Mouse (Mus musculus): ENCODE measurements around the gene Lin7a. TPM values are rescaled to one million over a fixed set of nuclear protein-coding genes. Genes with fewer than 3 reads are reported as not detected.

Gene Lin7a
- polyA plus RNA-seq, 1 experiment from 2014 or later, result 26.1 TPM

GRCm38 (mm10) chr10:107247001-107247670 lies 24.4 kb upstream of the Lin7a start:
- Histone ChIP-seq H3K36me3 (ENCODE audit: control insufficient read depth, insufficient read depth, low read length) (no peaks in the 10 kb centered on the region), H3K4me3 (ENCODE audit: low read depth, low read length) (no peak overlapping the region), H3K4me2 (ENCODE audit: low read depth) (no peak overlapping the region), H3K9ac (ENCODE audit: low read length) (no peak overlapping the region), H3K9me3 (ENCODE audit: control insufficient read depth, low read length) (no peaks in the 10 kb centered on the region), H3K27me3 (ENCODE audit: control insufficient read depth, insufficient read depth, low read length) (no peaks in the 10 kb centered on the region), H3K27ac (ENCODE audit: low read depth, low read length) (no peak overlapping the region), H3K4me1 (ENCODE audit: control insufficient read depth, insufficient read depth, low read length) (no peaks in the 10 kb centered on the region)
- DNase-seq (ENCODE audit: low spot score), result no peak
- ATAC-seq (ENCODE audit: insufficient read depth, low FRiP score, low TSS enrichment), result no peak
- WGBS, result 84% methylated on average over 6 of the region's 6 CpGs

- H3K9ac ChIP-seq (ENCODE audit: low read length), result no peak overlapping the region
- no peaks in the 10 kb centered on the region for H3K9me3 ChIP-seq (ENCODE audit: control insufficient read depth, low read length)
- H3K4me2 ChIP-seq (ENCODE audit: low read depth), result no peak overlapping the region
- H3K27ac ChIP-seq (ENCODE audit: low read depth, low read length), result no peak overlapping the region
- no peaks in the 10 kb centered on the region for H3K27me3 ChIP-seq (ENCODE audit: control insufficient read depth, insufficient read depth, low read length)
- no peak for DNase-seq (ENCODE audit: low spot score)
- H3K36me3 ChIP-seq (ENCODE audit: control insufficient read depth, insufficient read depth, low read length), result no peaks in the 10 kb centered on the region
- no peak overlapping the region for H3K4me3 ChIP-seq (ENCODE audit: low read depth, low read length)
- no peaks in the 10 kb centered on the region for H3K4me1 ChIP-seq (ENCODE audit: control insufficient read depth, insufficient read depth, low read length)
- ATAC-seq (ENCODE audit: insufficient read depth, low FRiP score, low TSS enrichment), result no peak
- WGBS, result 91% methylated on average over 8 of the region's 8 CpGs
Measured at GRCm38 (mm10) chr10:107248481-107248880, 23.0 kb upstream of the Lin7a start.

GRCm38 (mm10) chr10:107249056-107249455 lies 22.4 kb upstream of the Lin7a start:
- H3K9me3 ChIP-seq (ENCODE audit: control insufficient read depth, low read length), result no peaks in the 10 kb centered on the region
- H3K9ac ChIP-seq (ENCODE audit: low read length), result no peak overlapping the region
- no peak overlapping the region for H3K27ac ChIP-seq (ENCODE audit: low read depth, low read length)
- H3K4me3 ChIP-seq (ENCODE audit: low read depth, low read length), result no peak overlapping the region
- WGBS, result 93% methylated on average over 7 of the region's 7 CpGs
- ATAC-seq (ENCODE audit: insufficient read depth, low FRiP score, low TSS enrichment), result no peak
- no peak overlapping the region for H3K4me2 ChIP-seq (ENCODE audit: low read depth)
- no peak for DNase-seq (ENCODE audit: low spot score)
- no peaks in the 10 kb centered on the region for H3K36me3 ChIP-seq (ENCODE audit: control insufficient read depth, insufficient read depth, low read length)
- H3K27me3 ChIP-seq (ENCODE audit: control insufficient read depth, insufficient read depth, low read length), result no peaks in the 10 kb centered on the region
- H3K4me1 ChIP-seq (ENCODE audit: control insufficient read depth, insufficient read depth, low read length), result no peaks in the 10 kb centered on the region

- no peak overlapping the region for H3K4me3 ChIP-seq (ENCODE audit: low read depth, low read length)
- H3K36me3 ChIP-seq (ENCODE audit: control insufficient read depth, insufficient read depth, low read length), result no peaks in the 10 kb centered on the region
- DNase-seq (ENCODE audit: low spot score), result no peak
- WGBS, result 77% methylated on average over 5 of the region's 5 CpGs
- no peak overlapping the region for H3K4me2 ChIP-seq (ENCODE audit: low read depth)
- H3K27me3 ChIP-seq (ENCODE audit: control insufficient read depth, insufficient read depth, low read length), result no peaks in the 10 kb centered on the region
- H3K9me3 ChIP-seq (ENCODE audit: control insufficient read depth, low read length), result no peaks in the 10 kb centered on the region
- no peak for ATAC-seq (ENCODE audit: insufficient read depth, low FRiP score, low TSS enrichment)
- no peak overlapping the region for H3K9ac ChIP-seq (ENCODE audit: low read length)
- no peaks in the 10 kb centered on the region for H3K4me1 ChIP-seq (ENCODE audit: control insufficient read depth, insufficient read depth, low read length)
- H3K27ac ChIP-seq (ENCODE audit: low read depth, low read length), result no peak overlapping the region
Measured at GRCm38 (mm10) chr10:107249606-107250186, 21.8 kb upstream of the Lin7a start.

- Histone ChIP-seq H3K27ac (ENCODE audit: low read depth, low read length) (no peak overlapping the region), H3K9me3 (ENCODE audit: control insufficient read depth, low read length) (no peaks in the 10 kb centered on the region), H3K4me2 (ENCODE audit: low read depth) (no peak overlapping the region), H3K27me3 (ENCODE audit: control insufficient read depth, insufficient read depth, low read length) (no peaks in the 10 kb centered on the region), H3K9ac (ENCODE audit: low read length) (no peak overlapping the region), H3K4me1 (ENCODE audit: control insufficient read depth, insufficient read depth, low read length) (no peaks in the 10 kb centered on the region), H3K4me3 (ENCODE audit: low read depth, low read length) (no peak overlapping the region), H3K36me3 (ENCODE audit: control insufficient read depth, insufficient read depth, low read length) (no peaks in the 10 kb centered on the region)
- no peak for DNase-seq (ENCODE audit: low spot score)
- WGBS, result 85% methylated on average over 7 of the region's 7 CpGs
- ATAC-seq (ENCODE audit: insufficient read depth, low FRiP score, low TSS enrichment), result no peak
Measured at GRCm38 (mm10) chr10:107250346-107251210, 20.9 kb upstream of the Lin7a start.

GRCm38 (mm10) chr10:107251271-107251670 lies 20.2 kb upstream of the Lin7a start:
- WGBS, result 92% methylated on average over 2 of the region's 2 CpGs
- ATAC-seq (ENCODE audit: insufficient read depth, low FRiP score, low TSS enrichment), result no peak
- Histone ChIP-seq H3K9me3 (ENCODE audit: control insufficient read depth, low read length) (no peaks in the 10 kb centered on the region), H3K9ac (ENCODE audit: low read length) (no peak overlapping the region), H3K4me2 (ENCODE audit: low read depth) (no peak overlapping the region), H3K36me3 (ENCODE audit: control insufficient read depth, insufficient read depth, low read length) (no peaks in the 10 kb centered on the region), H3K27ac (ENCODE audit: low read depth, low read length) (no peak overlapping the region), H3K4me1 (ENCODE audit: control insufficient read depth, insufficient read depth, low read length) (no peaks in the 10 kb centered on the region), H3K4me3 (ENCODE audit: low read depth, low read length) (no peak overlapping the region), H3K27me3 (ENCODE audit: control insufficient read depth, insufficient read depth, low read length) (no peaks in the 10 kb centered on the region)
- DNase-seq (ENCODE audit: low spot score), result no peak

- ATAC-seq (ENCODE audit: insufficient read depth, low FRiP score, low TSS enrichment), result no peak
- no peak overlapping the region for H3K4me2 ChIP-seq (ENCODE audit: low read depth)
- no peaks in the 10 kb centered on the region for H3K27me3 ChIP-seq (ENCODE audit: control insufficient read depth, insufficient read depth, low read length)
- H3K4me3 ChIP-seq (ENCODE audit: low read depth, low read length), result no peak overlapping the region
- 89% methylated on average over 2 of the region's 2 CpGs for WGBS
- DNase-seq (ENCODE audit: low spot score), result no peak
- no peaks in the 10 kb centered on the region for H3K36me3 ChIP-seq (ENCODE audit: control insufficient read depth, insufficient read depth, low read length)
- H3K4me1 ChIP-seq (ENCODE audit: control insufficient read depth, insufficient read depth, low read length), result no peaks in the 10 kb centered on the region
- no peak overlapping the region for H3K9ac ChIP-seq (ENCODE audit: low read length)
- H3K27ac ChIP-seq (ENCODE audit: low read depth, low read length), result no peak overlapping the region
- no peaks in the 10 kb centered on the region for H3K9me3 ChIP-seq (ENCODE audit: control insufficient read depth, low read length)
Measured at GRCm38 (mm10) chr10:107251801-107252502, 19.5 kb upstream of the Lin7a start.

- 84% methylated on average over 3 of the region's 3 CpGs for WGBS
- H3K9ac ChIP-seq (ENCODE audit: low read length), result no peak overlapping the region
- DNase-seq (ENCODE audit: low spot score) (no peak), ATAC-seq (ENCODE audit: insufficient read depth, low FRiP score, low TSS enrichment) (no peak)
- H3K27me3 ChIP-seq (ENCODE audit: control insufficient read depth, insufficient read depth, low read length), result no peaks in the 10 kb centered on the region
- H3K4me3 ChIP-seq (ENCODE audit: low read depth, low read length), result no peak overlapping the region
- no peak overlapping the region for H3K27ac ChIP-seq (ENCODE audit: low read depth, low read length)
- no peaks in the 10 kb centered on the region for H3K4me1 ChIP-seq (ENCODE audit: control insufficient read depth, insufficient read depth, low read length)
- no peak overlapping the region for H3K4me2 ChIP-seq (ENCODE audit: low read depth)
- H3K9me3 ChIP-seq (ENCODE audit: control insufficient read depth, low read length), result no peaks in the 10 kb centered on the region
- H3K36me3 ChIP-seq (ENCODE audit: control insufficient read depth, insufficient read depth, low read length), result no peaks in the 10 kb centered on the region
Measured at GRCm38 (mm10) chr10:107252503-107252815, 19.0 kb upstream of the Lin7a start.
